Mouse (Mus musculus): ENCODE data around the gene Zxdc. TPM values are rescaled to one million over a fixed set of nuclear protein-coding genes. Genes with fewer than 3 reads are reported as not detected.

The Zxdc gene
- 10 to 100 TPM; 14.3 to 16.9 TPM for total RNA-seq (2021)
- long read RNA-seq, experiment 1, full-length matches to known transcripts: 25 of 53 reads
- long read RNA-seq, experiment 1, partial matches to known transcripts: 3 of 53 reads
- long read RNA-seq, experiment 1, other reads (novel, unspliced or antisense): 25 of 53 reads
- long read RNA-seq, experiment 2, full-length matches to known transcripts: 15 of 35 reads
- long read RNA-seq, experiment 2, partial matches to known transcripts: 2 of 35 reads
- long read RNA-seq, experiment 2, other reads (novel, unspliced or antisense): 18 of 35 reads

- peak; percentile 99 for DNase-seq
Observed at GRCm38 (mm10) chr6:90368976-90369724, at the start of gene Zxdc. Gene Zxdc (plus strand): TSS chr6:90369492.

DNA sequence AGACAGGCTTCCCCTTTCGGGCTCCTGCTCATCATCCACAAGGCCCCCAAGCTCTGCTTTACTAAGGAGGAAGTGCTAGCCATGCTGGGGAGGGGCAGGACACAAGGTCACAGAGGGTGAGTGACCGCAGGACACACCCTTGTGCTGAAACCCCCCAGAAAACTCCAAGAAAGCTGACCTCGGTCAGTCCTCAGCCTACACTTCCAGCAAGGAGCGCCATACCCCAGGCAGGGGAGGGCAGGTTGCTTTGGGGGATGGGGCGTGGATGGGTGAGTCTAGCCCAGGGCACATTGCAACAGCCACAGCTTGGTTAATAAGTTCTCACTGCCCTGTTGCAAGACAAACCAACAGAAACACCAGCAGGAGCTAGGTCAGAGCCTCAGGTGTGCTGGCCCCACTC lies 48.9 kb upstream of the Zxdc start:
- no peak for DNase-seq

- DNase-seq: no peak
Observed at GRCm38 (mm10) chr6:90321811-90322210, 47.5 kb upstream of the Zxdc start.

GRCm38 (mm10) chr6:90324026-90324425 lies 45.3 kb upstream of the Zxdc start:
- DNase-seq: no peak

GRCm38 (mm10) chr6:90324463-90324862 lies 44.8 kb upstream of the Zxdc start:
- no peak for DNase-seq

DNA sequence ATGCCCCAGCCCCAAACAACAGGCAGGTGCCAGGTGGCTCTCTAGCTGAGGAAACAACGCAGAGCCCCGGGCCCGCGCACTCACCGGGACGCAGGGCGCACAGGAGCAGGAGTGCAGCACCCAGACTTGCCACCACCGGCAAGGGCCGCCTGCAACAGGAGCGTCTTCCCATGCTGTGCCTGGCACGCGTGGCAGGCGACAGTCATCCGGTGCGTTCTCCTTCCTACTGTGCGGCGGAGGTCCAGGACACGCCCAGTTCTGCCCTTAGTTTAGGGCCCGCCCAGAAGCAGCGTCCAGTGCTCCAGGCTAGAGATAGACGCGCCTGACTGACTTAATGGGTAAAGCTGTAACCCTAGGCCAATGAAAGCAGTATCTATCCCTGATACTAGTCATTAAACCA lies 44.3 kb upstream of the Zxdc start, which contains the start of gene Chst13:
Gene Chst13, minus strand, starts transcription at position 195 of the 400 bp plus-strand sequence.
- peak; percentile 42 for DNase-seq

- DNase-seq: no peak
Observed at GRCm38 (mm10) chr6:90327670-90328069, 41.6 kb upstream of the Zxdc start.

GRCm38 (mm10) chr6:90329953-90330352 lies 39.3 kb upstream of the Zxdc start:
- peak; percentile 67 for DNase-seq

DNA sequence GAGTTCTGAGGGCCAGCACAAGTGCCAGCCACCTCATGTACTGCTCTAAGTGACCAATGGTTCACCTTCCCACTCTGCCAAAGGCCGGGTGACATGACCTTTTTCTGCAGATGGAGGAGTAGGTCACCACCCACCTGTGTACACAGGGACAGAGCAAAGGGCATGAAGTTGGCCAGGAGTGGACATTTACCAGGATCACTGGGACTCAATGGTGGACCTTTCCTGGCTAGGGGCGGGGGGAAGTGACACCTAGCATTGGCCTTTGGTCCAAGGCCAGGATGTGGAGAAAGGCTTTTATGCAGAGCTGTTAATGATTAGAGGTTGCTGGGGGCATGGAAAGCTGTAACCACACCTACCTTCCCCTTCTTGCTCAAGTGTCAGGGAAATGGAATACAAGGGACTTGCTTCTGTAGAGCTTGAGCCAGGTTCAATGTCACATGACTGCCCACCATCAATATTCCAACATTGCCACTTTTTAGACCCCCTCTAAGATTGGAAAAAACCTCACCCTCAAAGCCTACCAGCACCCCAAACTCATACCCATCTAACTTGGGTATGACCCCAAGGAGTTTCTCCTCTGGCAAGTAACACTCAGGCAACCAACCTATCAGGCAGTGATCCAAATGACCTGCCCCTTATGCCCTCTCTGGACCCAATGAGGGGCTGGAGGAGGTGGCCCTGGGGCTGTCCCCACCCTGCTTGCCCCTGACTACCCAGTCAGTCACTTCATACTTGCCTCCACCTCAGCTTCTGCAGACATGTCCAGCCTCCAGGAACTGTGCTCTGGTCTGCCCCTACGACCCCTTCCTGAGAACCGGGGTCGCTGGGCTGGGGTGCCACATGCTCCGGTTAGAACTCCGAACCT lies 36.5 kb upstream of the Zxdc start, which contains the start of gene Uroc1:
Gene Uroc1, plus strand, starts transcription at position 724 of the 865 bp plus-strand sequence.
- no peak for DNase-seq

GRCm38 (mm10) chr6:90334244-90334643 lies 35.0 kb upstream of the Zxdc start:
- DNase-seq: no peak

DNA sequence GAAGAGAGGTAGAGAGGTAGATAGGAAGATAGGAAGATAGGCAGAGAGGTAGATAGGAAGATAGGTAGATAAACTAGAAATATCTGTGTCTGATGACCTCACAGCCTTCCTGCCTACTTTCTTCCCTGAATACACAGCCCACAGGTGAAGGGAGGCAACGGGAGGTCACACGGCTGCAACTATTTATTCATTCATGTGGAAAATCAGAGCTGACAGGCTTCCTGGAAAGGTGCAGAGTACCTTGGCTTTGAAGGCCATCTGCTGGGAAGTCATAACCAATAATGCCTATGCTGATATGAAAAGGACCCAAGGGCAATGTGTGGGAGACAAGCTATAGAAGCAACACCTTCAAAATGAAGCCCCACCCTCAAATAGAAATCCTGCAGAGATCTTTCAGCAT lies 26.9 kb upstream of the Zxdc start:
- DNase-seq: no peak

GRCm38 (mm10) chr6:90347183-90347582 lies 22.1 kb upstream of the Zxdc start:
- DNase-seq: no peak

DNA sequence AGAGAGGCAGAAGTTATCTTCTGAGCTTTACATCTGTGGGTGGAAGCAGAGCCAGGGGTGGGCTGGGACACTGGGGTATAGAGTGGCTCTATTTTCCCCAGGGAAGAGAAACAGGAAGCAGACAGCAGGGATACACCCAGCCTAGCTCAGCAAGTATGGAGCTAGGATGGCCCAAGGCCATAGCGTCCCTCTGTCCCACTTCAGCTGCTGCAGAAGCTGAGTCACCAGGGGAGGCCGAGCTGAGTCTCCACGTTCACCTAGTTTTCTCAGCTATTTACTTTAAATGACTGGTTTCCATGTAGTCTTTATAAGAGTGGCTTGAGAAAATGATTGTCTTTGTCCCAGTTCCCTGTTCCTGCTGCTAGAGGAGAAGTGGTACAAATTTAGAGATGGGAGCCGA lies 20.8 kb upstream of the Zxdc start:
- no peak for DNase-seq

DNA sequence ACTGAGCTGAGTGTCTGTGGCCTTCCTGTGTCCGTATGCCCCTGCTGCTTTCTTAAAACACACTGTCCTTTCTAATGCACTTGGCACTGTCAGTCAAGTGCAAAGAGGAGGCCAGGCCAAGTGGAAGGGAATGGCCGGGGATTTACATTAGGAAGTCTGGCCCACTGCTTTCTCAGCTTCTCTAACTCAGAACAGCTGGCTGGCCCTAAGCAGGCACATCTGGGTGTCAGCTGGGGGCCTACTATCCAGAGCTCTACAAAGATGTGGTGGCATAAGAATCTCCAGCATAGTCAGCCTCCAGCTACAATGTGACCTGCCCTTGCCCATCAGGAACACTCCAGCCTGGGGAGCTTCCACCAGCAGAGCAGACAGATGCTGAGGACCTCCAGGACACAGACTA lies 19.3 kb upstream of the Zxdc start:
- no peak for DNase-seq

GRCm38 (mm10) chr6:90358142-90358541 lies 11.2 kb upstream of the Zxdc start:
- no peak for DNase-seq

GRCm38 (mm10) chr6:90359445-90359844 lies 9.8 kb upstream of the Zxdc start:
- DNase-seq: no peak

DNA sequence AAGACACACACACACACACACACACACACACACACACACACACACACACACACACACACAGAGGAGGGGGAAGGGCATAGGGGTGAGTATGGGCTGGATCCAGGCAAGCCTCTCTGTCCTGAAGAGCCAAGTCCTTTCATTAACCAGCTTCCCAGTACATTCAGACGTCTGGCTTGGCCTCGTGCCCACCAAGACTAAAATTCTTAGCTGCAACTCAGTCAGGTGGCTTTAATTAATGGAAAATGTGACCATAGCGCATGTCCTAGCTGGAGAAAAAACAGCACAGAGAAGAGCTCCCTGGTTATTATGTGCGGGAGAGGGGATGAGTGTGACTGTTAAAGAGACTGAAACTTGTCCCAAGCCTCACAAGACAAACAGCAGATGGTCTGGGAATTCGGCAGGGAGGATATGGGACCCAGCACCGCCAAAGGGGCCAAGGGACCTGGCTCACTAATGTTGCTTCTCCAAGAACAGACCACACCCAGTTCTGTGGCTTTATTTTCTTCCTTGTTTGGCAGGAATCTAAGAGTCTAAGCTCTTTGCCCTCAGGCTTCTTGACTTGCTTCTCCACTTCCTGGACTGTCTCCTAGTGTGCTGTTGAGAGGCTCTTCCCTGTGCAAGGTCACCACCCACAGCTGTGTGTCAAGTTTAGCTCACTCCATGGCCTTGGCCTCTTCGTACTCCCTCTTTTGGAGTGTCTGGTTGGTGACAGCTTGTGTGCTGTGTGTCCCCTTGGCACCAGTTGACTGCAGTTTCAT lies 9.1 kb upstream of the Zxdc start:
- DNase-seq: peak; percentile 65

- no peak for DNase-seq
Observed at GRCm38 (mm10) chr6:90360922-90361614, 8.2 kb upstream of the Zxdc start.

- no peak for DNase-seq
Observed at GRCm38 (mm10) chr6:90363301-90363700, 6.0 kb upstream of the Zxdc start.

DNA sequence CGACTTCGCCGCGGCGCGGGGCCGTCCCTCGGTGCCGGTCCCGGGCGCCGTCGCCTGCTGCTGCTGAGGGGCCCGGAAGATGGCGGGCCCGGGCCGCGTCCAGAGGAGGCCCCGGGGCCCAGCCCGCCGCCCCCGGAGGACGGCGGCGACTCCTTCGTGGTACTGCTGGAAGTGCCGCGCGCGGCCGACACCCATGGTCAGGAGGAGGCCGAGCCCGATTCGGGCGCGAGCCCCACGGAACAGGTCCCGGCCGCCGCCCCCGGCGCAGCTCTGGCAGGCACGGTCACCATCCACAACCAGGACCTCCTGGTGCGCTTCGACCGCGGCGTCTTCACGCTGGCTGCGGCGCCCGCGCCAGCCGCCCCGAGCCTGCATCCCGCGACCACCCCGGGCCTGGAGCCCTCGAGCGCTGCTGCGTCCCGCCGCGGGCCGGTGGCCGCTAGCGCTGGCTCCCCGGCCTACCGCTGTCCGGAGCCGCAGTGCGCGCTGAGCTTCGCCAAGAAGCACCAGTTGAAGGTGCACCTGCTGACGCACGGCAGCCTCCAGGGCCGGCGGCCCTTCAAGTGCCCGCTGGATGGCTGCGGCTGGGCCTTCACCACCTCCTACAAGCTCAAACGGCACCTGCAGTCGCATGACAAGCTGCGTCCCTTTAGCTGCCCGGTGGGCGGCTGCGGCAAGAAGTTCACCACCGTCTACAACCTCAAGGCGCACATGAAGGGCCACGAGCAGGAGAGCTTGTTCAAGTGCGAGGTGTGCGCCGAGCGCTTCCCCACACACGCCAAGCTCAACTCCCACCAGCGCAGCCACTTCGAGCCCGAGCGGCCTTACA lies 647 bp downstream of the Zxdc start:
- peak; percentile 54 for DNase-seq
